Mouse (Mus musculus) cortical plate, adult 2 months (tissue): ENCODE measurements around the gene Slc28a2.

Experiments
- CTCF ChIP-seq: fragments of 200-500 bp; IDR thresholded peaks from 2 replicates; pipeline ENCODE4 v1.5.1; 2011; ENCODE audit warnings: mild to moderate bottlenecking, control low read depth, low read length; ENCODE audit not compliant: insufficient read depth; ENCODE audit errors: extremely low read depth
- POLR2A ChIP-seq: fragments of 200-500 bp; IDR thresholded peaks from 2 replicates; pipeline ENCODE4 v1.6.1; 2011; ENCODE audit warnings: mild to moderate bottlenecking, low read length, control low read depth; ENCODE audit not compliant: insufficient read depth; ENCODE audit errors: extremely low read depth

DNA sequence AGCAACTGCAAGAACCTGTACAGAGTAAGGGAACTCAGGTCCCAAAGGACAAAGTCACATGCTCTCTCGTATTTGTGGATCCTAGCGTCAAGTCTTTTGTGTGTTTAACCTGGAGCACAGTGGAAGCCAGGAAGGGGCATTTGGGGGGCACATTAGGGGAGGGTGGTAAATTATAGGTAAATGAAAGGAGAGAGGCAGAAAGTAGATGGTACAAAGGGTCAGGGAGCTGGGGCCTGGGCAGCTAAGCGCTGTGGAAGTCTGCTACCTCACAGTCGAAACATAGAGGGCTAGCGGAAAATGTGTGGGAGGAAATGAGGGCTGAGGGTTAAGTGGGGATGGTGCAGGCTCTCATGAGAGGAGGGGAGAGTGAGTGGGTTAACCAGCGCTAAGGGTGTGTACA is 44.2 kb upstream of the Slc28a2 start:
- TF ChIP-seq CTCF (no peak), POLR2A (no peak)
